Mouse (Mus musculus): ENCODE data around the gene Defb39. TPM values are rescaled to one million over a fixed set of nuclear protein-coding genes. Genes with fewer than 3 reads are reported as not detected.

The Defb39 gene
- polyA plus RNA-seq (2011; ENCODE audit: insufficient read depth, insufficient read length, low replicate concordance, missing spikeins) = not detected in 2 replicates

- 78% methylated on average over 1 of the region's 1 CpGs for whole genome bisulfite sequencing
- Histone ChIP-seq H3K4me3 (replicated peaks; ENCODE audit: control insufficient read depth, low read depth, low read length) (no peak within 1 kb of the TSS), H3K4me1 (ENCODE audit: control insufficient read depth, insufficient read depth, low read length) (no peaks in the 10 kb centered on the region), H3K27ac (ENCODE audit: control insufficient read depth, insufficient read depth, low read depth, low read length, poor library complexity) (no peak within 1 kb of the TSS)
- TF ChIP-seq CTCF (IDR thresholded peaks at IDR 0.05; ENCODE audit: control insufficient read depth, insufficient read depth, low read length) = no peak
Observed at GRCm38 (mm10) chr8:19064710-19065109, at the start of gene Defb39. Gene Defb39 (minus strand): TSS chr8:19064810.

- TF ChIP-seq POLR2A (IDR thresholded peaks at IDR 0.05; ENCODE audit: borderline replicate concordance, control insufficient read depth, low read depth, low read length) (no peak), CTCF (IDR thresholded peaks at IDR 0.05; ENCODE audit: control insufficient read depth, insufficient read depth, low read length) (no peak)
Observed at GRCm38 (mm10) chr8:19066013-19066412, 1.4 kb upstream of the Defb39 start.

GRCm38 (mm10) chr8:19062891-19063290, 1.7 kb downstream of the Defb39 start:
- no peaks in the 10 kb centered on the region for H3K4me1 ChIP-seq (ENCODE audit: control insufficient read depth, insufficient read depth, low read length)
- TF ChIP-seq POLR2A (IDR thresholded peaks at IDR 0.05; ENCODE audit: borderline replicate concordance, control insufficient read depth, low read depth, low read length) = no peak
- TF ChIP-seq CTCF (IDR thresholded peaks at IDR 0.05; ENCODE audit: control insufficient read depth, insufficient read depth, low read length) = no peak
- no peak overlapping the region for H3K27ac ChIP-seq (ENCODE audit: control insufficient read depth, insufficient read depth, low read depth, low read length, poor library complexity)
- H3K4me3 ChIP-seq (replicated peaks; ENCODE audit: control insufficient read depth, low read depth, low read length) = no peak overlapping the region

More at GRCm38 (mm10) chr8:19066013-19066412, 1.4 kb upstream of the Defb39 start:
- 66% methylated on average over 2 of the region's 2 CpGs for WGBS
- H3K27ac ChIP-seq (ENCODE audit: control insufficient read depth, insufficient read depth, low read depth, low read length, poor library complexity) = no peak overlapping the region
- no peaks in the 10 kb centered on the region for H3K4me1 ChIP-seq (ENCODE audit: control insufficient read depth, insufficient read depth, low read length)
- no peak overlapping the region for H3K4me3 ChIP-seq (replicated peaks; ENCODE audit: control insufficient read depth, low read depth, low read length)

- H3K27ac ChIP-seq (ENCODE audit: control insufficient read depth, insufficient read depth, low read depth, low read length, poor library complexity) = no peak overlapping the region
- no peak for TF ChIP-seq CTCF (IDR thresholded peaks at IDR 0.05; ENCODE audit: control insufficient read depth, insufficient read depth, low read length)
- TF ChIP-seq POLR2A (IDR thresholded peaks at IDR 0.05; ENCODE audit: borderline replicate concordance, control insufficient read depth, low read depth, low read length) = no peak
- no peaks in the 10 kb centered on the region for H3K4me1 ChIP-seq (ENCODE audit: control insufficient read depth, insufficient read depth, low read length)
- 89% methylated on average over 14 of the region's 14 CpGs for WGBS
- no peak overlapping the region for H3K4me3 ChIP-seq (replicated peaks; ENCODE audit: control insufficient read depth, low read depth, low read length)
Observed at GRCm38 (mm10) chr8:19045242-19045641, 19.4 kb downstream of the Defb39 start.

- Histone ChIP-seq H3K4me1 (ENCODE audit: control insufficient read depth, insufficient read depth, low read length) (no peaks in the 10 kb centered on the region), H3K4me3 (replicated peaks; ENCODE audit: control insufficient read depth, low read depth, low read length) (no peak within 1 kb of the TSS), H3K27ac (ENCODE audit: control insufficient read depth, insufficient read depth, low read depth, low read length, poor library complexity) (no peak within 1 kb of the TSS)
- TF ChIP-seq POLR2A (IDR thresholded peaks at IDR 0.05; ENCODE audit: borderline replicate concordance, control insufficient read depth, low read depth, low read length) (no peak), CTCF (IDR thresholded peaks at IDR 0.05; ENCODE audit: control insufficient read depth, insufficient read depth, low read length) (no peak)
- WGBS = 77% methylated on average over 1 of the region's 1 CpGs
Observed at GRCm38 (mm10) chr8:19026466-19026865, 38.1 kb downstream of the Defb39 start, which contains the start of gene Defb38. Gene Defb38 (minus strand): TSS chr8:19026566.

Other genes with a start within 250 kb of the Defb39 start
- not detected in 2 replicates for gene Defb40, start 86.6 kb downstream of the Defb39 start, polyA plus RNA-seq (2011; ENCODE audit: insufficient read depth, insufficient read length, low replicate concordance, missing spikeins)
- gene Defb37, start 73.8 kb downstream of the Defb39 start, polyA plus RNA-seq (2011; ENCODE audit: insufficient read depth, insufficient read length, low replicate concordance, missing spikeins) = not detected in 2 replicates
- not detected in 2 replicates for gene Defb38, start 38.2 kb downstream of the Defb39 start, polyA plus RNA-seq (2011; ENCODE audit: insufficient read depth, insufficient read length, low replicate concordance, missing spikeins)
- not detected in 2 replicates for gene Defb12, start 50.0 kb upstream of the Defb39 start, polyA plus RNA-seq (2011; ENCODE audit: insufficient read depth, insufficient read length, low replicate concordance, missing spikeins)
- not detected in 2 replicates for gene Defb34, start 58.9 kb upstream of the Defb39 start, polyA plus RNA-seq (2011; ENCODE audit: insufficient read depth, insufficient read length, low replicate concordance, missing spikeins)
- gene Gm45826, start 76.0 kb upstream of the Defb39 start, polyA plus RNA-seq (2011; ENCODE audit: insufficient read depth, insufficient read length, low replicate concordance, missing spikeins) = not detected in 2 replicates
- gene Defb14, start 129.5 kb upstream of the Defb39 start, polyA plus RNA-seq (2011; ENCODE audit: insufficient read depth, insufficient read length, low replicate concordance, missing spikeins) = not detected in 2 replicates
- gene Defb4, start 133.9 kb upstream of the Defb39 start, polyA plus RNA-seq (2011; ENCODE audit: insufficient read depth, insufficient read length, low replicate concordance, missing spikeins) = not detected in 2 replicates
- not detected in 2 replicates for gene Defb6, start 160.7 kb upstream of the Defb39 start, polyA plus RNA-seq (2011; ENCODE audit: insufficient read depth, insufficient read length, low replicate concordance, missing spikeins)
- gene Defb46, start 175.1 kb upstream of the Defb39 start, polyA plus RNA-seq (2011; ENCODE audit: insufficient read depth, insufficient read length, low replicate concordance, missing spikeins) = not detected in 2 replicates
- gene Defb5, start 182.8 kb upstream of the Defb39 start, polyA plus RNA-seq (2011; ENCODE audit: insufficient read depth, insufficient read length, low replicate concordance, missing spikeins) = not detected in 2 replicates
- not detected in 2 replicates for gene Defb3, start 228.6 kb upstream of the Defb39 start, polyA plus RNA-seq (2011; ENCODE audit: insufficient read depth, insufficient read length, low replicate concordance, missing spikeins)

Measured in bone marrow, adult 2 months (tissue).